Mouse (Mus musculus): ENCODE measurements around the gene Galnt18.

GRCm38 (mm10) chr7:111710311-111710710, 69.5 kb downstream of the Galnt18 start:
- TF ChIP-seq ZC3H11A (IDR thresholded peaks at IDR 0.05; ENCODE audit: borderline replicate concordance, low read depth, low read length): no peak
- no peak for TF ChIP-seq ZNF384 (IDR thresholded peaks at IDR 0.05; ENCODE audit: low read depth, low read length)

All from ES-E14 (cell line).